Mouse (Mus musculus): ENCODE measurements around the gene Tlr13. TPM values are rescaled to one million over a fixed set of nuclear protein-coding genes. Genes with fewer than 3 reads are reported as not detected.
A peak's percentile ranks its signal among the peaks of the same experiment; 100 is the strongest.
"Not testable (repeated sequence)": the region's sequence is repeated elsewhere in the genome, so short reads cannot be mapped to it uniquely, and the experiment has no call there.

Tlr13 gene
- total RNA-seq, 2 experiments from 2014 or later = 1.3 to 1.5 TPM

DNA sequence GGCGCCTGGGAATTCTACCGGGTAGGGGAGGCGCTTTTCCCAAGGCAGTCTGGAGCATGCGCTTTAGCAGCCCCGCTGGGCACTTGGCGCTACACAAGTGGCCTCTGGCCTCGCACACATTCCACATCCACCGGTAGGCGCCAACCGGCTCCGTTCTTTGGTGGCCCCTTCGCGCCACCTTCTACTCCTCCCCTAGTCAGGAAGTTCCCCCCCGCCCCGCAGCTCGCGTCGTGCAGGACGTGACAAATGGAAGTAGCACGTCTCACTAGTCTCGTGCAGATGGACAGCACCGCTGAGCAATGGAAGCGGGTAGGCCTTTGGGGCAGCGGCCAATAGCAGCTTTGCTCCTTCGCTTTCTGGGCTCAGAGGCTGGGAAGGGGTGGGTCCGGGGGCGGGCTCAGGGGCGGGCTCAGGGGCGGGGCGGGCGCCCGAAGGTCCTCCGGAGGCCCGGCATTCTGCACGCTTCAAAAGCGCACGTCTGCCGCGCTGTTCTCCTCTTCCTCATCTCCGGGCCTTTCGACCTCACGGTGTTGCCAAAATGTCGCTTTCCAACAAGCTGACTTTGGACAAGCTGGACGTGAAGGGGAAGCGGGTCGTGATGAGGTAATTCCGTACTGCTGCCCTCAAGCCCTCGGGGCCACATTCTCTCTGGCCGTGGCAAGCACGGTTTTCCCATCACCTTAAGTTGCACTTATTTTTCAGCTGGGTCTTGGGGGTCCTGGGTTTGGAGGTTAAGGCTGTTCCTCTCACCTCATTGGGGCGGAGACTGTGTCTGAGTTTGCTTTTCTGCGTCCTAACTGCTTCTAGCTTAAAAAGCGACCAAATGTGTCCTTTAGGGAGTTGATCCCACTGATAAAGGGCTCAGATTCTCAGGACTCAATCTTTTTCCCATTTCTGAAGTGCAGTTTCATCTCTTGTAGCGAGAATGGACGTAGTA lies 44.0 kb downstream of the Tlr13 start, which contains the start of gene Pgk1:
Gene Pgk1, plus strand, starts transcription at position 388 of the 937 bp plus-strand sequence.
- DNase-seq = peak; percentile 82 to 91

GRCm38 (mm10) chrX:106187737-106188136 lies 44.7 kb downstream of the Tlr13 start:
- DNase-seq = no peak

DNA sequence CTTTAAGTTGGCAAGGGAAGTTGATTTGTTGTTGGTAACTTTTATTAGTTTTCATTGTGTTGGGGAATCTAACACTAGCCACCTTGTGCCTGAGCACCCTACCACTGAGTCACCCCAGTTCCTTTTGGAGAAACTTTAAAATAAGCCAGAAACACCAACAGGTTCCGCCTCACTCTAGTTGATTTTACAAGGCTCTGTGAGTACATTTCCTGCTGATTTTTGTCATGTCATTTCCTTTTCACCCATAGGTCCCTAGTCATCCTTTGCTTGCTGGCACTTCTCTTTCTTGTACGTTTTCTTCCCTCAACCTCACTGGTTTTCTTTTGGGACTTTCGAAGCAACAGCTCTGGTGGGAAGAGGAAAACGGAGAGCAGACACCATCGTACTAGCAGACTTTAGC lies 46.4 kb downstream of the Tlr13 start:
- no peak for DNase-seq

DNA sequence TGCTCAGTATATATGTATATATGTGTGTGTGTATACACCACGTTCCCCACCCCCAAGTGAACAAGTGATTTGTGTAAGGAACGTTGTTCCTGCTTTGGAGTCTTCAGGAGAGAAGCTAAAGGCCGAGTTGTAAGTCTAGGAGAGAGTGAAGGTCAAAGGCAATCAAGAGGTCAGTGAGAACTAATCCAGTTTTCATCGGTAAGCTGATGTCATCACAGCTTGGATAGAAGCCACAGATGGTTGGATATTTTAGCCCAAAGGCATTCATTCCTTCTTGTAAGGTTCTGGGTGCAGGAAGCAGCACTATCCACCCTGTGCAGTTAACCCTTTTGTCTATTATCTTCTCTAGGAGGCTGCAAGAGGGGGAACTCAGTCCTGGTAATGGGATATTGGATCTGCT lies 47.1 kb downstream of the Tlr13 start:
- no peak for DNase-seq

- DNase-seq = not testable (repeated sequence)
Measured at GRCm38 (mm10) chrX:106194361-106194760, 51.4 kb downstream of the Tlr13 start.

GRCm38 (mm10) chrX:106197308-106197707 lies 54.3 kb downstream of the Tlr13 start:
- DNase-seq = no peak

GRCm38 (mm10) chrX:106198904-106199303 lies 55.9 kb downstream of the Tlr13 start:
- DNase-seq = no peak

GRCm38 (mm10) chrX:106209100-106209499 lies 66.1 kb downstream of the Tlr13 start:
- no peak for DNase-seq

Other genes starting within 250 kb of the Tlr13 start
- 100 to 1,000 TPM; 175 to 193 TPM for gene Atrx, start 213.8 kb upstream of the Tlr13 start, total RNA-seq (2021)
- 10 to 100 TPM; 17.2 to 17.3 TPM for gene Magt1, start 131.3 kb upstream of the Tlr13 start, total RNA-seq (2021)
- gene Cox7b, start 127.5 kb upstream of the Tlr13 start, total RNA-seq (2021) = 100 to 1,000 TPM; 323 to 339 TPM
- 1 to 10 TPM; 8.4 to 8.9 TPM for gene Atp7a, start 115.9 kb upstream of the Tlr13 start, total RNA-seq (2021)
- 100 to 1,000 TPM; 452 to 497 TPM for gene Pgk1, start 43.9 kb downstream of the Tlr13 start, total RNA-seq (2021)
- 10 to 100 TPM; 22.5 to 24.6 TPM for gene Taf9b, start 78.0 kb downstream of the Tlr13 start, total RNA-seq (2021)
- not detected for gene Fnd3c2, start 112.2 kb downstream of the Tlr13 start, total RNA-seq (2021)

All from layer of hippocampus, postnatal 36 days (tissue).